Mouse (Mus musculus) brain, embryonic 14.5 days (tissue): ENCODE results near the gene Ssxb10. TPM values are rescaled to one million over a fixed set of nuclear protein-coding genes. Genes with fewer than 3 reads are reported as not detected.
"Not testable (repeated sequence)": the region's sequence is repeated elsewhere in the genome, so short reads cannot be mapped to it uniquely, and the experiment has no call there.

ENCODE experiments used
- DNase-seq: peaks from one replicate; pipeline ENCODE4 v3.0.0-alpha.2; 2011; ENCODE audit warnings: low read depth
- CTCF ChIP-seq: fragments of 200-500 bp; IDR thresholded peaks from 2 replicates; pipeline ENCODE4 v1.5.1; 2012; ENCODE audit warnings: inconsistent platforms, mild to moderate bottlenecking, moderate library complexity, borderline replicate concordance; ENCODE audit not compliant: insufficient read depth, insufficient read length; ENCODE audit errors: extremely low read depth
- POLR2A ChIP-seq: fragments of 200-500 bp; IDR thresholded peaks from 2 replicates; pipeline ENCODE4 v1.6.1; 2012; ENCODE audit warnings: mild to moderate bottlenecking, inconsistent platforms, borderline replicate concordance; ENCODE audit not compliant: poor library complexity, insufficient read depth, insufficient read length, severe bottlenecking; ENCODE audit errors: extremely low read depth
- polyA plus RNA-seq: library from polyadenylated mRNA; depleted of rRNA; stranded (reverse); fragments of >200 nt; gene quantifications from 2 replicates; pipeline ENCODE4 v1.2.3, GENCODE M21; 2012; rRNA removed

Ssxb10 gene
- polyA plus RNA-seq = not detected in 2 replicates

DNA sequence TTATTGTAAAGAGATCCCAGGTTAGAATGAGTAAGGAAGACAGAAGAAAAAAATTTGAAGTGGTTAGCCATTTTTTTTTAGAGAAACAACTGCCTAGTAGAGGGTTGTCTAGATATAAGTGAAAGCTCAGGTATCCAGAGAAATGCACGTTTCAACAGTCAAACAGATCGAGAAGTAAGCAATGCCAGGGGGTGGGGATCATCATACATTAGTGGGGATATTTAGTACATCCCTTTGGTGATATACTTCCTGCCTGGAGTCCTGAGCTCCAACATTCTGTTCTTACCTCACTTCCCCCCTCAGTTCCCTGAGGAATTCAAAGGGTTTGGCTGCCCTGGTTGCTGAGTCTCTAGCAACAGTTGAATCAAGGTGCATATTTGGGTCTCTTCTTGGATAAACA lies at the start of gene Ssxb10:
Gene Ssxb10, plus strand, starts transcription at position 301 of the 400 bp plus-strand sequence.
- DNase-seq = no peak
- TF ChIP-seq CTCF = no peak
- TF ChIP-seq POLR2A = no peak

DNA sequence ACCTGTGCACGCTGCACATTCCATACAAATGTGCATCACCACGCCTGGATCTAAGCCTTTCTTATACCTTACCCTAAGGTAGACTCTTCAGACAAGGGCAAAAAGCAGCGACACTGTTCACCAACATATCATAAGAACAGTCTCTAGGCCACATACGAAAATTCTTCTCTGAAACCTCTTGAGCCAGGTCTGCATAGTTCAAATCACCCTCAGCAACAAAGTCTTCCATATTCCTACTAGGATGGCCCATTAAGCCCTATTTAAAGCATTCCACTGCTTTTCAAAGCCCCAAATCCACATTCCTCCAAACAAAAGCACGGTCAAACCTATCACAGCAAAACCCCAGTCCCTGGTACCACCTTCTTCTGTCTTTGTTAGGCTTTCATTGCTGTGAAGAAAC lies 38.6 kb upstream of the Ssxb10 start:
- no peak for TF ChIP-seq POLR2A
- no peak for TF ChIP-seq CTCF
- DNase-seq = no peak

DNA sequence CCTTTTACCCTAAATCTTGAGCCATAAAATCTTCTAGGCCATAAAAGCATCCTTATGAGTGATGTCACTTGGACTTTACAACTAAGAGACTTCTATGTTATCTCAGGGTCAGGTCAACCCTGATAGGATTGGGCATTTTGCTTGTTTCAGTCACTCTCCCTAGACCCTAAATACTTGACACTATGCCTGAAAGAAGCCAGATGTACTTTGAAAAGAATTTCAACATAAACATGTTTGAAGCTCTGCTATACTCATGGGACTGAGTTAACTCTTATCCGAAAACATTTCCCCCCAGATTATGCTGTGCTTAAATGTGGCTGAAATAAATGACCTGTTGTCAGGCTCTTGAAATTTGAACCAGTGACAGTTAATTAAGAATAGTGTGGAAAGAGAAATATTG lies 17.9 kb upstream of the Ssxb10 start:
- DNase-seq = no peak
- TF ChIP-seq CTCF = no peak
- TF ChIP-seq POLR2A = no peak

DNA sequence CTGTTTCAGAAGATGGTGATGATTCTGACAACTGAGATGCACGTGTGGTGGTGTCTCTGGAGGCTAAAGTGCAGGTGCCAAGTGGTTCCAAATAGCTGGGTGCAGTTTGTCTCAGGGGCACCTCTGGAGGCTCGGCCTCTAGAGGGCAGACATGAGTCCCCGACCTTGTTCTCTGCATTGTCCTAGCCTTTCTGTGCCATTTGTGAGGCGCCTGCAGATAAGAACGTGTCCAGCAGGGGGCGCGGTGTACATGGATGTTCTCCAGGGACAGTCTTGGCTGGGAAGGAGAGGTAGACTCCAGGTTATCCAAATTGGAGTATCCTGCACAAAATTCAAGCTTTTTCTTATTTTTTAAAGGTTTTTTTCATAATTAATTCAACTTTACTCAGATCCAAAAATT lies 12.3 kb upstream of the Ssxb10 start:
- TF ChIP-seq CTCF = peak; percentile 22; the same call in 1 of the 2 replicates
- peak; percentile 1 for DNase-seq

DNA sequence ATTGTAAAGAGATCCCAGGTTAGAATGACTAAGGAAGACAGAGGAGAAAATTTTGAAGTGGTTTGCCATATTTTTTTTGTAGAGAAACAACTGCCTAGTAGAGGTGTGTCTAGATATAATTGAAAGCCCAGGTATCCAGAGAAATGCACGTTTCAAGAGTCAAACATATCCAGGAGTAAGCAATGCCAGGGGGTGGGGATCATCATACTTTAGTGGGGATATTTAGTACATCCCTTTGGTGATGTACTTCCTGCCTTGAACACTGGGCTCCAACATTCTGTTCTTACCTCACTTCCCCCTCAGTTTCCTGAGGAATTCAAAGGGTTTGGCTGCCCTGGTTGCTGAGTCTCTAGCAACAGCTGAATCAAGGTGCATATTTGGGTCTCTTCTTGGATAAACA lies 39.5 kb downstream of the Ssxb10 start, which contains the start of gene Ssxb9:
Gene Ssxb9, plus strand, starts transcription at position 301 of the 400 bp plus-strand sequence.
- DNase-seq = not testable (repeated sequence)

Other genes with a start within 250 kb of the Ssxb10 start
- 0.52 and 1.00 TPM in 2 replicates for gene Was, start 236.9 kb upstream of the Ssxb10 start, polyA plus RNA-seq
- 235 and 257 TPM in 2 replicates for gene Wdr13, start 194.5 kb upstream of the Ssxb10 start, polyA plus RNA-seq
- 336 and 439 TPM in 2 replicates for gene Rbm3, start 181.5 kb upstream of the Ssxb10 start, polyA plus RNA-seq
- 29.7 and 33.8 TPM in 2 replicates for gene Tbc1d25, start 151.2 kb upstream of the Ssxb10 start, polyA plus RNA-seq
- 20.0 and 23.7 TPM in 2 replicates for gene Ebp, start 133.9 kb upstream of the Ssxb10 start, polyA plus RNA-seq
- gene Porcn, start 120.9 kb upstream of the Ssxb10 start, polyA plus RNA-seq = 101 and 133 TPM in 2 replicates
- 47.5 and 55.4 TPM in 2 replicates for gene Ftsj1, start 75.0 kb upstream of the Ssxb10 start, polyA plus RNA-seq
- 33.7 and 37.7 TPM in 2 replicates for gene Slc38a5, start 56.3 kb upstream of the Ssxb10 start, polyA plus RNA-seq
- not detected in 2 replicates for gene Ssxb9, start 39.6 kb downstream of the Ssxb10 start, polyA plus RNA-seq
- not detected in 2 replicates for gene Ssxb1, start 85.9 kb downstream of the Ssxb10 start, polyA plus RNA-seq
- not detected in 2 replicates for gene Ssxb2, start 134.3 kb downstream of the Ssxb10 start, polyA plus RNA-seq
- not detected in 2 replicates for gene Gm14459, start 197.5 kb downstream of the Ssxb10 start, polyA plus RNA-seq
- not detected in 2 replicates for gene Ssxb6, start 220.8 kb downstream of the Ssxb10 start, polyA plus RNA-seq